Mouse (Mus musculus) kidney, postnatal 25 days (tissue): ENCODE results near the gene Gm21970.
"Not testable (repeated sequence)": the region's sequence is repeated elsewhere in the genome, so short reads cannot be mapped to it uniquely, and the experiment has no call there.

Experiments
- DNase-seq, 2 experiments: peaks; one replicate each; pipeline ENCODE4 v3.0.0; 2021; ENCODE audit warnings: mixed read lengths in 2 of 2

The Gm21970 gene

GRCm38 (mm10) chr16:91404828-91405577 is 13.5 kb downstream of the Gm21970 start:
- peak in 1 of 2 experiments; percentile 55 for DNase-seq

GRCm38 (mm10) chr16:91405640-91406584 is 14.4 kb downstream of the Gm21970 start, which contains the start of gene Il10rb:
Il10rb (plus strand) TSS chr16:91406164.
- DNase-seq = peak; percentile 81 to 92

- peak; percentile 45 to 75 for DNase-seq
Measured at GRCm38 (mm10) chr16:91406585-91407220, 15.2 kb downstream of the Gm21970 start.

- DNase-seq = peak; percentile 68 to 84
Measured at GRCm38 (mm10) chr16:91413102-91413844, 21.8 kb downstream of the Gm21970 start.

- DNase-seq = peak in 1 of 2 experiments; percentile 69
Measured at GRCm38 (mm10) chr16:91415391-91416189, 24.1 kb downstream of the Gm21970 start.

- DNase-seq = no peak
Measured at GRCm38 (mm10) chr16:91416357-91416756, 24.8 kb downstream of the Gm21970 start.

- DNase-seq = no peak
Measured at GRCm38 (mm10) chr16:91416938-91417337, 25.4 kb downstream of the Gm21970 start.

- peak in 1 of 2 experiments; percentile 63 for DNase-seq
Measured at GRCm38 (mm10) chr16:91418531-91418930, 27.0 kb downstream of the Gm21970 start.

- DNase-seq = no peak
Measured at GRCm38 (mm10) chr16:91425816-91426215, 34.3 kb downstream of the Gm21970 start.

GRCm38 (mm10) chr16:91426586-91426985 is 35.1 kb downstream of the Gm21970 start:
- no peak for DNase-seq

- DNase-seq = peak in 1 of 2 experiments; percentile 58
Measured at GRCm38 (mm10) chr16:91427461-91427860, 35.9 kb downstream of the Gm21970 start.

GRCm38 (mm10) chr16:91428259-91428865 is 36.8 kb downstream of the Gm21970 start:
- DNase-seq = no peak

- DNase-seq = no peak
Measured at GRCm38 (mm10) chr16:91432720-91433328, 41.3 kb downstream of the Gm21970 start.

- no peak for DNase-seq
Measured at GRCm38 (mm10) chr16:91433329-91433933, 41.9 kb downstream of the Gm21970 start.

- DNase-seq = no peak
Measured at GRCm38 (mm10) chr16:91434119-91434518, 42.6 kb downstream of the Gm21970 start.

GRCm38 (mm10) chr16:91438081-91438480 is 46.6 kb downstream of the Gm21970 start:
- no peak for DNase-seq

GRCm38 (mm10) chr16:91438599-91438998 is 47.1 kb downstream of the Gm21970 start:
- not testable (repeated sequence) for DNase-seq

GRCm38 (mm10) chr16:91441366-91441765 is 49.8 kb downstream of the Gm21970 start:
- peak; percentile 88 to 90 for DNase-seq

GRCm38 (mm10) chr16:91441811-91442240 is 50.3 kb downstream of the Gm21970 start:
- no peak for DNase-seq

- DNase-seq = no peak
Measured at GRCm38 (mm10) chr16:91442446-91442845, 50.9 kb downstream of the Gm21970 start.
